Mouse (Mus musculus): Measurements from ENCODE around the gene Ints2. TPM values are rescaled to one million over a fixed set of nuclear protein-coding genes. Genes with fewer than 3 reads are reported as not detected.
A peak's percentile ranks its signal among the peaks of the same experiment; 100 is the strongest.
"Not testable (repeated sequence)": the region's sequence is repeated elsewhere in the genome, so short reads cannot be mapped to it uniquely, and the experiment has no call there.

The Ints2 gene
- polyA plus RNA-seq, 1 experiment from 2014 or later: 34.2 TPM

GRCm38 (mm10) chr11:86209123-86209522 is 48.3 kb downstream of the Ints2 start:
- Histone ChIP-seq H3K27me3 (no peaks in the 10 kb centered on the region), H3K4me1 (no peaks in the 10 kb centered on the region), H3K4me2 (no peak overlapping the region), H3K36me3 (ENCODE audit: poor library complexity, severe bottlenecking) (peaks cover 79% of the 10 kb centered on the region), H3K9me3 (replicated peaks) (peaks cover 17% of the 10 kb centered on the region), H3K27ac (no peak overlapping the region), H3K4me3 (no peak overlapping the region), H3K9ac (no peak overlapping the region)
- no peak for ATAC-seq
- 93% methylated on average over 2 of the region's 2 CpGs for WGBS

- WGBS: 96% methylated on average over 4 of the region's 4 CpGs
- peaks cover 73% of the 10 kb centered on the region for H3K36me3 ChIP-seq (ENCODE audit: poor library complexity, severe bottlenecking)
These were observed 51.5 kb downstream of the Ints2 start for GRCm38 (mm10) chr11:86205876-86206275.

GRCm38 (mm10) chr11:86205031-86205430 is 52.3 kb downstream of the Ints2 start:
- Histone ChIP-seq H3K27me3 (no peaks in the 10 kb centered on the region), H3K9me3 (replicated peaks) (peaks cover 32% of the 10 kb centered on the region), H3K9ac (no peak overlapping the region), H3K4me3 (no peak overlapping the region), H3K4me2 (no peak overlapping the region), H3K36me3 (ENCODE audit: poor library complexity, severe bottlenecking) (peaks cover 73% of the 10 kb centered on the region), H3K27ac (no peak overlapping the region), H3K4me1 (peaks cover 16% of the 10 kb centered on the region)
- ATAC-seq: no peak
- WGBS: over 99% methylated on average over 5 of the region's 5 CpGs

More at GRCm38 (mm10) chr11:86205876-86206275, 51.5 kb downstream of the Ints2 start:
- H3K4me2 ChIP-seq: no peak overlapping the region
- H3K4me1 ChIP-seq: peaks cover 11% of the 10 kb centered on the region
- no peak overlapping the region for H3K9ac ChIP-seq
- H3K4me3 ChIP-seq: no peak overlapping the region
- no peaks in the 10 kb centered on the region for H3K27me3 ChIP-seq
- H3K27ac ChIP-seq: no peak overlapping the region
- ATAC-seq: no peak
- H3K9me3 ChIP-seq (replicated peaks): peaks cover 32% of the 10 kb centered on the region

GRCm38 (mm10) chr11:86201901-86202675 is 55.3 kb downstream of the Ints2 start:
- Histone ChIP-seq H3K27me3 (no peaks in the 10 kb centered on the region), H3K4me1 (peaks cover 20% of the 10 kb centered on the region), H3K4me3 (peak overlapping the region; percentile 79), H3K27ac (peak overlapping the region; percentile 57; the same call in 1 of the 2 replicates), H3K4me2 (peak overlapping the region; percentile 78), H3K36me3 (ENCODE audit: poor library complexity, severe bottlenecking) (peaks cover 46% of the 10 kb centered on the region), H3K9ac (peak overlapping the region; percentile 86), H3K9me3 (replicated peaks) (peaks cover 32% of the 10 kb centered on the region)
- 53% methylated on average over 16 of the region's 16 CpGs for WGBS
- no peak for ATAC-seq

- peak; percentile 99 for ATAC-seq
- Histone ChIP-seq H3K9ac (peak within 1 kb of the TSS; percentile 86), H3K4me1 (peaks cover 20% of the 10 kb centered on the region), H3K9me3 (replicated peaks) (peaks cover 32% of the 10 kb centered on the region), H3K27me3 (no peaks in the 10 kb centered on the region), H3K27ac (peak within 1 kb of the TSS; percentile 57), H3K36me3 (ENCODE audit: poor library complexity, severe bottlenecking) (peaks cover 38% of the 10 kb centered on the region), H3K4me2 (peak within 1 kb of the TSS; percentile 78), H3K4me3 (peak within 1 kb of the TSS; percentile 79)
- under 1% methylated on average over 60 of the region's 60 CpGs for WGBS
These were observed 56.2 kb downstream of the Ints2 start, which contains the start of gene Brip1 for GRCm38 (mm10) chr11:86201037-86201786. Gene Brip1, minus strand, starts transcription at chr11:86201193.

GRCm38 (mm10) chr11:86200460-86201021 is 56.8 kb downstream of the Ints2 start:
- H3K9ac ChIP-seq: peak overlapping the region; percentile 68
- H3K4me2 ChIP-seq: peak overlapping the region; percentile 78
- peak; percentile 81 for ATAC-seq
- H3K27me3 ChIP-seq: no peaks in the 10 kb centered on the region
- H3K9me3 ChIP-seq (replicated peaks): peaks cover 28% of the 10 kb centered on the region
- H3K36me3 ChIP-seq (ENCODE audit: poor library complexity, severe bottlenecking): peaks cover 31% of the 10 kb centered on the region
- H3K27ac ChIP-seq: peak overlapping the region; percentile 57
- H3K4me1 ChIP-seq: peaks cover 20% of the 10 kb centered on the region
- WGBS: 2% methylated on average over 11 of the region's 21 CpGs
- peak overlapping the region; percentile 79 for H3K4me3 ChIP-seq

GRCm38 (mm10) chr11:86199733-86200132 is 57.6 kb downstream of the Ints2 start:
- Histone ChIP-seq H3K27ac (no peak overlapping the region), H3K36me3 (ENCODE audit: poor library complexity, severe bottlenecking) (peaks cover 29% of the 10 kb centered on the region), H3K4me3 (peak overlapping the region; percentile 79; the same call in 1 of the 2 replicates), H3K4me2 (peak overlapping the region; percentile 78), H3K27me3 (no peaks in the 10 kb centered on the region), H3K4me1 (peaks cover 20% of the 10 kb centered on the region), H3K9ac (peak overlapping the region; percentile 68; the same call in 1 of the 2 replicates), H3K9me3 (replicated peaks) (peaks cover 21% of the 10 kb centered on the region)
- no peak for ATAC-seq
- WGBS: 57% methylated on average over 4 of the region's 4 CpGs

- H3K4me2 ChIP-seq; H3K9me3 ChIP-seq (replicated peaks); H3K27ac ChIP-seq; ATAC-seq; H3K4me1 ChIP-seq; H3K36me3 ChIP-seq (ENCODE audit: poor library complexity, severe bottlenecking); H3K4me3 ChIP-seq; H3K27me3 ChIP-seq; H3K9ac ChIP-seq: not testable (repeated sequence)
- WGBS: 86% methylated on average over 7 of the region's 7 CpGs
These were observed 72.2 kb downstream of the Ints2 start for GRCm38 (mm10) chr11:86185224-86185623.

GRCm38 (mm10) chr11:86175833-86176232 is 81.5 kb downstream of the Ints2 start:
- H3K4me3 ChIP-seq: no peak overlapping the region
- 86% methylated on average over 3 of the region's 3 CpGs for WGBS

GRCm38 (mm10) chr11:86174173-86174572 is 83.2 kb downstream of the Ints2 start:
- no peak for ATAC-seq
- WGBS: 58% methylated on average over 2 of the region's 2 CpGs

More at GRCm38 (mm10) chr11:86175833-86176232, 81.5 kb downstream of the Ints2 start:
- Histone ChIP-seq H3K9ac (no peak overlapping the region), H3K4me2 (no peak overlapping the region), H3K27me3 (no peaks in the 10 kb centered on the region), H3K27ac (no peak overlapping the region), H3K9me3 (replicated peaks) (no peaks in the 10 kb centered on the region), H3K4me1 (no peaks in the 10 kb centered on the region), H3K36me3 (ENCODE audit: poor library complexity, severe bottlenecking) (no peaks in the 10 kb centered on the region)
- ATAC-seq: no peak

GRCm38 (mm10) chr11:86170743-86171142 is 86.6 kb downstream of the Ints2 start:
- WGBS: 89% methylated on average over 2 of the region's 2 CpGs
- no peak overlapping the region for H3K27ac ChIP-seq
- ATAC-seq: no peak
- no peak overlapping the region for H3K9ac ChIP-seq
- no peaks in the 10 kb centered on the region for H3K27me3 ChIP-seq
- H3K36me3 ChIP-seq (ENCODE audit: poor library complexity, severe bottlenecking): no peaks in the 10 kb centered on the region
- H3K4me1 ChIP-seq: peaks cover 10% of the 10 kb centered on the region
- no peaks in the 10 kb centered on the region for H3K9me3 ChIP-seq (replicated peaks)
- H3K4me2 ChIP-seq: no peak overlapping the region
- no peak overlapping the region for H3K4me3 ChIP-seq

More at GRCm38 (mm10) chr11:86174173-86174572, 83.2 kb downstream of the Ints2 start:
- Histone ChIP-seq H3K4me1 (no peaks in the 10 kb centered on the region), H3K27me3 (no peaks in the 10 kb centered on the region), H3K36me3 (ENCODE audit: poor library complexity, severe bottlenecking) (no peaks in the 10 kb centered on the region), H3K27ac (no peak overlapping the region), H3K4me2 (no peak overlapping the region), H3K4me3 (no peak overlapping the region), H3K9me3 (replicated peaks) (no peaks in the 10 kb centered on the region), H3K9ac (no peak overlapping the region)
